Mouse (Mus musculus): ENCODE data around the gene C9.

DNA sequence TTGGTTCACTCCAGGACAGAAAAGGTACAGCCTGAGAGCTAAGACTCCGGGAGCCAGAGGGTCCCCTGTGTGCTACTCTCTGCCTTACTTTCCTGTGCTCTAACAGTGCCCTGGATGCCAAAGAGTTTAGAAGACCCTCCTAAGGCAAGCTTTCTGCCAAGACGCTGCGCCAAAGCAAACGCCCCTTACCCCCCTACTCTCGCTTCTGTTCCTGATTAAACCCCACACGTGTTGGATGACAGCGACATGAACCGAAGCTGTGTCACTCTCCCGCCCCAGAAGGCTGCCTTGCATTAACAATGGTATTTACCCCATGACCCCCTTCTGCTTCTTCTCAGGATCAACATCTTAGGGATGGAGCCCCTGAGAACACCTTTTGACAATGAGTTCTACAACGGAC is 21.9 kb downstream of the C9 start:
- no peak for TF ChIP-seq CTCF (IDR thresholded peaks at IDR 0.05; ENCODE audit: low read depth, low read length)
- no peak for TF ChIP-seq POLR2A (IDR thresholded peaks at IDR 0.05; ENCODE audit: extremely low read depth, insufficient read depth, low read length)
